Mouse (Mus musculus): Measurements from ENCODE around the gene Trim65. TPM values are rescaled to one million over a fixed set of nuclear protein-coding genes. Genes with fewer than 3 reads are reported as not detected.
"Not testable (repeated sequence)": the region's sequence is repeated elsewhere in the genome, so short reads cannot be mapped to it uniquely, and the experiment has no call there.

The Trim65 gene
- polyA plus RNA-seq, 2 experiments = 0.83 to 1.4 TPM

DNA sequence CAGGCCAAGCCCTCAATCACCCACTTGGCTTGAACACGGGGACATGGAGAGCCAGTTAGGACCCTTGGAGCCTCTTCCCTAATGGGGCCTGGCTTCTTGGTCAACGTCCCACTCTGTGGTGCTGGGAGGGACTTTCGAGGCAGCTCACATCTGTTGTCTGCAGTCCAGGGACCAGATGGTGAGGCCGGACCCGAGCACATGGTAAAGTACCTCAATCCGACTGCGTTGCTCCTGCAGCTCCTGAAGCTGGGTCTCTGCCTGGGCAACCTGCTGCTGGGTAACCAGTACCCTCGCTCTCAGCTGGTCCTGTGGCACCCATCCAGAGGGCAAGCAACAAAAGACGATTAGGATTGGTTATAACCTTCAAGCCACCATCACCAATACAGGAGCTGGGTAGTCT lies 2.9 kb downstream of the Trim65 start:
- no peak overlapping the region for H3K9ac ChIP-seq (replicated peaks)
- no peak overlapping the region for H3K4me2 ChIP-seq (ENCODE audit: low read depth)
- H3K27ac ChIP-seq = no peak overlapping the region

DNA sequence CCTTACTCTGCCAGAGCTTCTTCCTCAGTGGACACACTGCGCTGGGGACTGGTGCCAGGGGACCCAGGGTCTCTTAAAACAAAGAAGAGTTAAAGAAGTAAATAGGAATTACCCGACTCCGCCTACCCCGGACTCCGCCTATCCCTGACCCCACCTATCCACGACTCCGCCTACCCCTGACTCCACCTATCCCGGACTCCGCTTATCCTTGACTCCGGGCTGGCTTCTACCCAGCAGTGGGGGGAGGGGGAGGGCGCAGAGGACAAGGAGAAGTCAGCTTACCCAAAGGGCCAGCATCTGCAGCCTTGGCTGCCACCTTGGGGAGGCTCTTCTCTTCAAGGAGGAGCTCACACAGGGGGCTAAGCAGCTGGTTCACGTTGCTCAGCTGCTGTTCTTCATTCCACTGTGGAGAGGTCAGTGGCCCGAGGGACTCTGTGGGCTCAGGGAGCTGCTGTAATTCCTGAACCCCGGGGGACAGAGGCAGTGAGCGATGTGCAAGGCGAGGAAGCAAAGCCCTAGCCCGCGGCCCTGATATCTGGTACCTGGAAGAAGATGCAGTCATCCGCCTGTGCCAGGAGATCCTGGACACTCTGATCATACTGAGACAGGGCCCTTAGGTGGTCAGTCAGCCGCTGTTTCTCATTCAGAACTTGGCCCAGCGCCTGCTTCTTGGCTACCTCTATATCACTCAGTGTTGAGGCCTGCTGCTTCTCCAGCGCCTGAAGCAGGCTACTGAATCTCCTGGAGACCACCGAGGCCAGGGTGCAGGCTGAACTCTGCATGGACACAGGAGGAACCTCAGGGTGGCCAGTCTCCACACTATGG lies 3.6 kb downstream of the Trim65 start, which contains the start of gene Trim47:
Gene Trim47, minus strand, starts transcription at position 55 of the 825 bp plus-strand sequence.
- H3K9ac ChIP-seq (replicated peaks) = no peak within 1 kb of the TSS
- DNase-seq (ENCODE audit: low read depth in 3 of 3, low spot score in 3 of 3) = no peak
- 48% methylated on average over 23 of the region's 23 CpGs for WGBS (ENCODE audit: insufficient replicate concordance)
- no peak within 1 kb of the TSS for H3K27ac ChIP-seq
- peak; percentile 28; the same call in 1 of the 2 replicates for ATAC-seq (ENCODE audit: insufficient read depth)
- H3K4me2 ChIP-seq (ENCODE audit: low read depth) = peak within 1 kb of the TSS; percentile 22; the same call in 1 of the 2 replicates
- H3K27me3 ChIP-seq (ENCODE audit: control insufficient read depth, insufficient read depth, low read length) = no peaks in the 10 kb centered on the region
- TF ChIP-seq EP300 (IDR thresholded peaks at IDR 0.05; ENCODE audit: low read depth) (no peak), CTCF (IDR thresholded peaks at IDR 0.05; ENCODE audit: low read depth) (no peak)
- peaks cover 3 to 12% of the 10 kb centered on the region in 2 experiments; a peak in 3 of 4 replicates for H3K4me1 ChIP-seq (replicated peaks; ENCODE audit: control insufficient read depth in 2 of 2, insufficient read depth in 2 of 2, low read length in 1 of 2)
- no peak within 1 kb of the TSS for H3K4me3 ChIP-seq (ENCODE audit: insufficient read depth in 1 of 2, low read depth in 2 of 2, low read length in 2 of 2)
- H3K9me3 ChIP-seq (ENCODE audit: control insufficient read depth, low read length) = no peaks in the 10 kb centered on the region
- peaks cover 4% of the 10 kb centered on the region for H3K36me3 ChIP-seq (replicated peaks; ENCODE audit: control insufficient read depth, insufficient read depth, low read depth)

More for the DNA sequence above, 2.9 kb downstream of the Trim65 start:
- ATAC-seq (ENCODE audit: insufficient read depth) (no peak), DNase-seq (ENCODE audit: low read depth in 3 of 3, low spot score in 3 of 3) (no peak)
- H3K36me3 ChIP-seq (replicated peaks; ENCODE audit: control insufficient read depth, insufficient read depth, low read depth) = peaks cover 4% of the 10 kb centered on the region
- no peak overlapping the region for H3K4me3 ChIP-seq (ENCODE audit: insufficient read depth in 1 of 2, low read depth in 2 of 2, low read length in 2 of 2)
- no peaks in the 10 kb centered on the region for H3K27me3 ChIP-seq (ENCODE audit: control insufficient read depth, insufficient read depth, low read length)
- WGBS (ENCODE audit: insufficient replicate concordance) = 72% methylated on average over 9 of the region's 9 CpGs
- H3K9me3 ChIP-seq (ENCODE audit: control insufficient read depth, low read length) = no peaks in the 10 kb centered on the region
- H3K4me1 ChIP-seq (replicated peaks; ENCODE audit: control insufficient read depth in 2 of 2, insufficient read depth in 2 of 2, low read length in 1 of 2) = peaks cover 3 to 12% of the 10 kb centered on the region in 2 experiments; a peak in 3 of 4 replicates
- TF ChIP-seq CTCF (IDR thresholded peaks at IDR 0.05; ENCODE audit: low read depth) (no peak), EP300 (IDR thresholded peaks at IDR 0.05; ENCODE audit: low read depth) (no peak)

DNA sequence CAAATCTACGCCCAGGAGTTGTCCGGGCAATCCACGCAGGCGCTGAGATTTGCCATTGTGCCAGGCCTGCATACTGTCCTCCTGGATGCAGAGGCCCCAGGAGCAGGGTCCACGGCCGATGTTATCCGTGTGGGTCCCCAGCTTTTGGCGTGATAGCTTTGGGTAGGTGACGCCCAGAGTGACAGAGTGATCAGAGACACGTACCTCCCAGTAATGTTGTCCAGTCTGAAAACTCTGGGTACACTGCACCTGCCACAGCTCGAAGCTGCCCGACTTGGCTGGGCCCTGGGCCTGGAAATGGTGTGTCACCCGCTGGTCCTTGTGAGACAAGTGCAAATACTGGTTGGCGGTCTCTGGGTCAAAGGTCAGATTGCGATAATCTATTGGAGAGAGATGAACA lies 4.7 kb downstream of the Trim65 start:
- WGBS (ENCODE audit: insufficient replicate concordance) = 82% methylated on average over 15 of the region's 15 CpGs
- ATAC-seq (ENCODE audit: insufficient read depth) = no peak

DNA sequence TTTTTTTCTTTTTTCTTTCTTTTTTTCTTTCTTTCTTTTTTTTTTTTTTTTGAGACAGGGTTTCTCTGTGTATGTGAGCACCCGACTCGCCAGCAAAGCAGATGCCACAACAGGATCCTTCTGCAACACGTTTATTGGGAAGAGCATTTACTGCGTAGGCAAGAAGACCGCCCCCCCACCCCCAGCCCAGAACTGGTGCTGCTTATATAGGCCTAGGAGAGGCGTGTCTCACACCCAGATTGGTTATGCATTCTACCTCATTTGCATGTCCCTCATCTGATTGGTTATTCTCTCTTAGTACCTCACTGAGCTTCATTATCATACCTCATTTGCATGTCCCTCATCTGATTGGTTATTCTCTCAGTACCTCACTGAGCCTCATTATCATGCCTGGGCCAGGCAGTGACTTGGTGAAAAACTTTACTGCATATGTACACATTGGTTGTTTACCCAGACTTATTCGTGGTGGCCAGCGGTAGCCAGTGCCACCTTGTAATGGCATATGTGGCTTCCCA lies 9.1 kb downstream of the Trim65 start:
- H3K9me3 ChIP-seq (ENCODE audit: control insufficient read depth, low read length); H3K4me1 ChIP-seq (replicated peaks; ENCODE audit: control insufficient read depth in 2 of 2, insufficient read depth in 2 of 2, low read length in 1 of 2); H3K4me2 ChIP-seq (ENCODE audit: low read depth); H3K36me3 ChIP-seq (replicated peaks; ENCODE audit: control insufficient read depth, insufficient read depth, low read depth); H3K27me3 ChIP-seq (ENCODE audit: control insufficient read depth, insufficient read depth, low read length); H3K4me3 ChIP-seq (ENCODE audit: insufficient read depth in 1 of 2, low read depth in 2 of 2, low read length in 2 of 2); H3K27ac ChIP-seq; ATAC-seq (ENCODE audit: insufficient read depth); DNase-seq (ENCODE audit: low read depth in 3 of 3, low spot score in 3 of 3); H3K9ac ChIP-seq (replicated peaks): not testable (repeated sequence)
- 88% methylated on average over 8 of the region's 8 CpGs for WGBS (ENCODE audit: insufficient replicate concordance)

More for the DNA sequence above, 4.7 kb downstream of the Trim65 start:
- Histone ChIP-seq H3K4me1 (replicated peaks; ENCODE audit: control insufficient read depth in 2 of 2, insufficient read depth in 2 of 2, low read length in 1 of 2) (peaks cover 3 to 11% of the 10 kb centered on the region in 2 experiments; a peak in 3 of 4 replicates), H3K27ac (no peak overlapping the region), H3K4me3 (ENCODE audit: insufficient read depth in 1 of 2, low read depth in 2 of 2, low read length in 2 of 2) (no peak overlapping the region), H3K9me3 (ENCODE audit: control insufficient read depth, low read length) (no peaks in the 10 kb centered on the region), H3K9ac (replicated peaks) (no peak overlapping the region), H3K4me2 (ENCODE audit: low read depth) (no peak overlapping the region), H3K27me3 (ENCODE audit: control insufficient read depth, insufficient read depth, low read length) (no peaks in the 10 kb centered on the region), H3K36me3 (replicated peaks; ENCODE audit: control insufficient read depth, insufficient read depth, low read depth) (peaks cover 4% of the 10 kb centered on the region)
- TF ChIP-seq EP300 (IDR thresholded peaks at IDR 0.05; ENCODE audit: low read depth) (no peak), CTCF (IDR thresholded peaks at IDR 0.05; ENCODE audit: low read depth) (no peak)
- no peak for DNase-seq (ENCODE audit: low read depth in 3 of 3, low spot score in 3 of 3)

DNA sequence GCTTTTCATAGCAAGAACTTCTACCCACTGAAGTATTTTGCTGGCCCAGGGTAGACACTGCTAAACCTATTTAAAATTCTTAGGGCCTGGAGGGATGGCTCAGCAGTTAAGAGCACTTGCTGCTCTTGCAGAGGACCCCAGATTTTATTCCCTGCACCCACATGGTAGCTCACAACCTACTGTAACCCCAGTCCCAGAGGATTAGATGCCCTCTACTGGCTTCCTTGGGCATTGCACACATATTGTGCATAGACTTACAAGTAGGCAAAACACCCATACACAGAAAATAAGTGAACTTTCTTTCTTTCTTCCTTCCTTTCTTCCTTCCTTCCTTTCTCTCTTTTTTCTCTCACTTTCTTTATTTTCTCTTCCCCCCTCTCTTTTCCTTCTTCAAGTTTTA lies 13.1 kb downstream of the Trim65 start:
- Histone ChIP-seq H3K27ac (no peak overlapping the region), H3K4me3 (ENCODE audit: insufficient read depth in 1 of 2, low read depth in 2 of 2, low read length in 2 of 2) (no peak overlapping the region), H3K4me1 (replicated peaks; ENCODE audit: control insufficient read depth in 2 of 2, insufficient read depth in 2 of 2, low read length in 1 of 2) (peaks cover 0 to 2% of the 10 kb centered on the region in 2 experiments; a peak in 2 of 4 replicates), H3K9me3 (ENCODE audit: control insufficient read depth, low read length) (no peaks in the 10 kb centered on the region), H3K4me2 (ENCODE audit: low read depth) (no peak overlapping the region), H3K36me3 (replicated peaks; ENCODE audit: control insufficient read depth, insufficient read depth, low read depth) (no peaks in the 10 kb centered on the region), H3K9ac (replicated peaks) (no peak overlapping the region), H3K27me3 (ENCODE audit: control insufficient read depth, insufficient read depth, low read length) (no peaks in the 10 kb centered on the region)
- TF ChIP-seq CTCF (IDR thresholded peaks at IDR 0.05; ENCODE audit: low read depth) (peak; percentile 58), EP300 (IDR thresholded peaks at IDR 0.05; ENCODE audit: low read depth) (no peak)
- no peak for ATAC-seq (ENCODE audit: insufficient read depth)
- no peak for DNase-seq (ENCODE audit: low read depth in 3 of 3, low spot score in 3 of 3)
